Mouse (Mus musculus) hindbrain, embryonic 14.5 days (tissue): ENCODE results near the gene Bloc1s6. TPM values are rescaled to one million over a fixed set of nuclear protein-coding genes. Genes with fewer than 3 reads are reported as not detected.

Source experiments
- ATAC-seq: fragments of 200-750 bp; cut with Nextera tagmentation; 2 replicates; pipeline ENCODE4 v1.8.0; 2017; ENCODE audit warnings: moderate number of reproducible peaks, mild to moderate bottlenecking, moderate TSS enrichment, moderate library complexity; ENCODE audit not compliant: low FRiP score
- DNase-seq: peaks from one replicate; pipeline ENCODE4 v3.0.0-alpha.2; 2015; ENCODE audit warnings: low spot score
- H3K27ac ChIP-seq: fragments of 300-500 bp; sonication (generic); 2 replicates; pipeline ENCODE4 v1.5.1; 2014; ENCODE audit warnings: mild to moderate bottlenecking, moderate library complexity
- H3K27me3 ChIP-seq: fragments of 300-500 bp; sonication (generic); 2 replicates; pipeline ENCODE4 v1.6.1; 2014; ENCODE audit warnings: mild to moderate bottlenecking, low read length, mixed read lengths; ENCODE audit not compliant: control insufficient read depth, insufficient read depth
- H3K36me3 ChIP-seq: fragments of 300-500 bp; sonication (generic); replicated peaks from 2 replicates; pipeline ENCODE4 v1.6.1; 2014; ENCODE audit not compliant: control insufficient read depth, insufficient read depth
- H3K4me1 ChIP-seq: fragments of 300-500 bp; sonication (generic); replicated peaks from 2 replicates; pipeline ENCODE4 v1.6.1; 2014; ENCODE audit warnings: antibody characterized with exemption, low read length, mixed read lengths; ENCODE audit not compliant: control insufficient read depth, insufficient read depth
- H3K4me2 ChIP-seq: fragments of 300-500 bp; sonication (generic); replicated peaks from 2 replicates; pipeline ENCODE4 v1.6.1; 2014; ENCODE audit warnings: mild to moderate bottlenecking, moderate library complexity
- H3K4me3 ChIP-seq: fragments of 300-500 bp; sonication (generic); replicated peaks from 2 replicates; pipeline ENCODE4 v1.5.1; 2014; ENCODE audit warnings: mild to moderate bottlenecking, low read length
- H3K9ac ChIP-seq: fragments of 300-500 bp; sonication (generic); 2 replicates; pipeline ENCODE4 v1.6.1; 2014
- H3K9me3 ChIP-seq: fragments of 300-500 bp; sonication (generic); 2 replicates; pipeline ENCODE4 v1.6.1; 2016; ENCODE audit warnings: low read length; ENCODE audit not compliant: control insufficient read depth
- WGBS: fragments of 180-500 bp; shearing (Covaris S2); extraction: QIAGEN DNeasy Blood & Tissue Kit; methylation state at CpG from one replicate; pipeline ENCODE4 v1.1.7; 2014; 5-methylcytosine and 5-hydroxymethylcytosine counted together
- polyA plus RNA-seq: library from polyadenylated mRNA; unstranded; fragments of >200 nt; fragmentation: Nextera tagmentation; extraction: Ambion mirVana; gene quantifications from 2 replicates; pipeline ENCODE4 v1.2.1, GENCODE M21; 2014

The Bloc1s6 gene
- polyA plus RNA-seq, result 78.4 and 91.7 TPM in 2 replicates

GRCm38 (mm10) chr2:122737894-122738830, at the start of gene Bloc1s6:
Gene Bloc1s6, plus strand, starts transcription at chr2:122738503.
- peaks cover 11% of the 10 kb centered on the region for H3K27me3 ChIP-seq
- WGBS, result under 1% methylated on average over 48 of the region's 59 CpGs
- DNase-seq, result peak; percentile 96
- peak within 1 kb of the TSS; percentile 85 for H3K9ac ChIP-seq
- H3K27ac ChIP-seq, result peak within 1 kb of the TSS; percentile 93
- H3K4me1 ChIP-seq, result peaks cover 19% of the 10 kb centered on the region
- H3K4me2 ChIP-seq, result peak within 1 kb of the TSS; percentile 84
- H3K36me3 ChIP-seq, result peaks cover 2% of the 10 kb centered on the region; the same call in 1 of the 2 replicates
- ATAC-seq, result peak; percentile 95
- peak within 1 kb of the TSS; percentile 81 for H3K4me3 ChIP-seq
- H3K9me3 ChIP-seq, result no peaks in the 10 kb centered on the region

- no peak for DNase-seq
- Histone ChIP-seq H3K27me3 (no peaks in the 10 kb centered on the region), H3K9me3 (no peaks in the 10 kb centered on the region), H3K9ac (no peak overlapping the region), H3K4me1 (peaks cover 20% of the 10 kb centered on the region), H3K27ac (no peak overlapping the region), H3K4me2 (no peak overlapping the region), H3K4me3 (no peak overlapping the region), H3K36me3 (no peaks in the 10 kb centered on the region)
- no peak for ATAC-seq
- 84% methylated on average over 2 of the region's 2 CpGs for WGBS
Measured at GRCm38 (mm10) chr2:122697526-122697925, 40.8 kb upstream of the Bloc1s6 start.

GRCm38 (mm10) chr2:122701012-122701411, 37.3 kb upstream of the Bloc1s6 start:
- no peak for ATAC-seq
- Histone ChIP-seq H3K27ac (no peak overlapping the region), H3K9ac (peak overlapping the region; percentile 79), H3K9me3 (no peaks in the 10 kb centered on the region), H3K27me3 (peaks cover 4% of the 10 kb centered on the region; the same call in 1 of the 2 replicates), H3K4me3 (peak overlapping the region; percentile 83), H3K4me2 (peak overlapping the region; percentile 88), H3K36me3 (no peaks in the 10 kb centered on the region), H3K4me1 (peaks cover 20% of the 10 kb centered on the region)
- DNase-seq, result no peak
- 65% methylated on average over 8 of the region's 8 CpGs for WGBS

- H3K36me3 ChIP-seq, result no peaks in the 10 kb centered on the region
- DNase-seq (no peak), ATAC-seq (no peak; the same call in 1 of the 2 replicates)
- H3K9ac ChIP-seq, result peak overlapping the region; percentile 79
- H3K4me3 ChIP-seq, result peak overlapping the region; percentile 83
- H3K27ac ChIP-seq, result no peak overlapping the region
- peaks cover 4% of the 10 kb centered on the region; the same call in 1 of the 2 replicates for H3K27me3 ChIP-seq
- H3K4me1 ChIP-seq, result peaks cover 20% of the 10 kb centered on the region
- H3K4me2 ChIP-seq, result peak overlapping the region; percentile 88
- no peaks in the 10 kb centered on the region for H3K9me3 ChIP-seq
- 0% methylated on average over 15 of the region's 15 CpGs for WGBS
Measured at GRCm38 (mm10) chr2:122701871-122702180, 36.5 kb upstream of the Bloc1s6 start.

GRCm38 (mm10) chr2:122702181-122703036, 35.9 kb upstream of the Bloc1s6 start, which contains the start of gene Slc30a4:
Gene Slc30a4, minus strand, starts transcription at chr2:122702663.
- Histone ChIP-seq H3K4me2 (peak within 1 kb of the TSS; percentile 88), H3K4me1 (peaks cover 20% of the 10 kb centered on the region), H3K36me3 (no peaks in the 10 kb centered on the region), H3K9me3 (no peaks in the 10 kb centered on the region), H3K27ac (peak within 1 kb of the TSS; percentile 75), H3K4me3 (peak within 1 kb of the TSS; percentile 83), H3K9ac (peak within 1 kb of the TSS; percentile 79), H3K27me3 (peaks cover 4% of the 10 kb centered on the region; the same call in 1 of the 2 replicates)
- DNase-seq (peak; percentile 84), ATAC-seq (peak; percentile 98)
- under 1% methylated on average over 97 of the region's 111 CpGs for WGBS

- Histone ChIP-seq H3K27me3 (peaks cover 4% of the 10 kb centered on the region; the same call in 1 of the 2 replicates), H3K9ac (no peak overlapping the region), H3K27ac (no peak overlapping the region), H3K36me3 (no peaks in the 10 kb centered on the region), H3K9me3 (no peaks in the 10 kb centered on the region), H3K4me2 (no peak overlapping the region), H3K4me1 (peaks cover 20% of the 10 kb centered on the region), H3K4me3 (no peak overlapping the region)
- WGBS, result 91% methylated on average over 2 of the region's 2 CpGs
- ATAC-seq, result no peak
- DNase-seq, result no peak
Measured at GRCm38 (mm10) chr2:122704572-122704971, 33.7 kb upstream of the Bloc1s6 start.

GRCm38 (mm10) chr2:122708080-122708479, 30.2 kb upstream of the Bloc1s6 start:
- no peak overlapping the region for H3K27ac ChIP-seq
- no peak overlapping the region for H3K9ac ChIP-seq
- H3K4me1 ChIP-seq, result no peaks in the 10 kb centered on the region
- no peaks in the 10 kb centered on the region for H3K36me3 ChIP-seq
- no peak overlapping the region for H3K4me2 ChIP-seq
- ATAC-seq (no peak), DNase-seq (no peak)
- no peaks in the 10 kb centered on the region for H3K9me3 ChIP-seq
- H3K27me3 ChIP-seq, result peaks cover 4% of the 10 kb centered on the region; the same call in 1 of the 2 replicates
- no peak overlapping the region for H3K4me3 ChIP-seq
- 75% methylated on average over 3 of the region's 3 CpGs for WGBS

- 68% methylated on average over 1 of the region's 1 CpGs for WGBS
- Histone ChIP-seq H3K9me3 (no peaks in the 10 kb centered on the region), H3K4me2 (no peak overlapping the region), H3K9ac (no peak overlapping the region), H3K4me1 (no peaks in the 10 kb centered on the region), H3K36me3 (no peaks in the 10 kb centered on the region), H3K27me3 (peaks cover 3% of the 10 kb centered on the region; the same call in 1 of the 2 replicates), H3K4me3 (no peak overlapping the region), H3K27ac (no peak overlapping the region)
- DNase-seq (no peak), ATAC-seq (no peak)
Measured at GRCm38 (mm10) chr2:122709156-122709555, 29.1 kb upstream of the Bloc1s6 start.

- no peak overlapping the region for H3K9ac ChIP-seq
- H3K27ac ChIP-seq, result no peak overlapping the region
- no peak overlapping the region for H3K4me3 ChIP-seq
- no peaks in the 10 kb centered on the region for H3K4me1 ChIP-seq
- no peaks in the 10 kb centered on the region for H3K27me3 ChIP-seq
- H3K4me2 ChIP-seq, result no peak overlapping the region
- H3K36me3 ChIP-seq, result no peaks in the 10 kb centered on the region
- WGBS, result 83% methylated on average over 3 of the region's 3 CpGs
- ATAC-seq (no peak), DNase-seq (no peak)
- no peaks in the 10 kb centered on the region for H3K9me3 ChIP-seq
Measured at GRCm38 (mm10) chr2:122711911-122712310, 26.4 kb upstream of the Bloc1s6 start.
